Mouse (Mus musculus) forebrain, embryonic 13.5 days (tissue): ENCODE measurements around the gene Klf15. TPM values are rescaled to one million over a fixed set of nuclear protein-coding genes. Genes with fewer than 3 reads are reported as not detected.

Experiments
- ATAC-seq: fragments of 200-750 bp; cut with Nextera tagmentation; 2 replicates; pipeline ENCODE4 v1.8.0; 2017
- H3K27ac ChIP-seq: fragments of 300-500 bp; sonication (generic); 2 replicates; pipeline ENCODE4 v1.5.1; 2015; ENCODE audit warnings: inconsistent platforms, mild to moderate bottlenecking, moderate library complexity
- H3K27me3 ChIP-seq: fragments of 300-500 bp; sonication (generic); 2 replicates; pipeline ENCODE4 v1.6.1; 2015; ENCODE audit warnings: mild to moderate bottlenecking, inconsistent platforms
- H3K36me3 ChIP-seq: fragments of 300-500 bp; sonication (generic); 2 replicates; pipeline ENCODE4 v1.6.1; 2015; ENCODE audit warnings: mild to moderate bottlenecking, inconsistent platforms; ENCODE audit not compliant: poor library complexity, severe bottlenecking
- H3K4me1 ChIP-seq: fragments of 300-500 bp; sonication (generic); 2 replicates; pipeline ENCODE4 v1.6.1; 2015; ENCODE audit warnings: inconsistent platforms
- H3K4me2 ChIP-seq: fragments of 300-500 bp; sonication (generic); 2 replicates; pipeline ENCODE4 v1.6.1; 2015; ENCODE audit warnings: inconsistent platforms, mild to moderate bottlenecking, moderate library complexity
- H3K4me3 ChIP-seq: fragments of 300-500 bp; sonication (generic); 2 replicates; pipeline ENCODE4 v1.5.1; 2015; ENCODE audit warnings: mild to moderate bottlenecking, inconsistent platforms
- H3K9ac ChIP-seq: fragments of 300-500 bp; sonication (generic); 2 replicates; pipeline ENCODE4 v1.6.1; 2015; ENCODE audit warnings: mild to moderate bottlenecking, inconsistent platforms
- H3K9me3 ChIP-seq: fragments of 300-500 bp; sonication (generic); replicated peaks from 2 replicates; pipeline ENCODE4 v1.6.1; 2016; ENCODE audit warnings: inconsistent platforms
- WGBS: fragments of 180-500 bp; shearing (Covaris S2); methylation state at CpG from one replicate; pipeline ENCODE4 v1.1.7; 2015; 5-methylcytosine and 5-hydroxymethylcytosine counted together
- polyA plus RNA-seq: library from polyadenylated mRNA; unstranded; fragments of >200 nt; fragmentation: Nextera tagmentation; extraction: Ambion mirVana; gene quantifications from 2 replicates; pipeline ENCODE4 v1.2.1, GENCODE M21; 2015

Gene Klf15
- polyA plus RNA-seq, 1 experiment from 2014 or later, result 7.0 TPM

DNA sequence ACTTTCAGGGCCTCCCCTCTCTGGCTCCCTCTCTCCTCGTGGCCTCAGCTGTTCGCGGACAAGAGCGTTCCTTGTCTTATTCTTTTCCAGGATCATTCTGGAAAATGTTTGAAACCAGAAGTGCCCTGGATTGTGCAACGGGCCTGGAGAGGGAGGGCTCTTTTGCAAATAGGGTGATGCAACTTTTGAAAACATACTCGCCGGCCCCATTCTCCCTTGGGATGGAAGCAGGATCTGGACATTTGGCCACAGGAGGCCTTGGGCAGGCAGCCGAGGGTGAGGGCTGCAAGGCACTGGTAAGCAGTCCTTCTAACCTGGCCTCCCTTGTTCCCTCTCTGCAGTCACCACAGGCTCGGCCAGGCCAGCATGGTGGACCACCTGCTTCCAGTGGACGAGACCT, 3.7 kb downstream of the Klf15 start:
- Histone ChIP-seq H3K4me3 (no peak overlapping the region), H3K4me1 (peaks cover 29% of the 10 kb centered on the region), H3K9ac (no peak overlapping the region), H3K36me3 (peaks cover 5% of the 10 kb centered on the region; the same call in 1 of the 2 replicates), H3K9me3 (no peaks in the 10 kb centered on the region), H3K4me2 (no peak overlapping the region), H3K27ac (no peak overlapping the region), H3K27me3 (peaks cover 27% of the 10 kb centered on the region)
- ATAC-seq, result no peak
- 78% methylated on average over 10 of the region's 10 CpGs for WGBS

DNA sequence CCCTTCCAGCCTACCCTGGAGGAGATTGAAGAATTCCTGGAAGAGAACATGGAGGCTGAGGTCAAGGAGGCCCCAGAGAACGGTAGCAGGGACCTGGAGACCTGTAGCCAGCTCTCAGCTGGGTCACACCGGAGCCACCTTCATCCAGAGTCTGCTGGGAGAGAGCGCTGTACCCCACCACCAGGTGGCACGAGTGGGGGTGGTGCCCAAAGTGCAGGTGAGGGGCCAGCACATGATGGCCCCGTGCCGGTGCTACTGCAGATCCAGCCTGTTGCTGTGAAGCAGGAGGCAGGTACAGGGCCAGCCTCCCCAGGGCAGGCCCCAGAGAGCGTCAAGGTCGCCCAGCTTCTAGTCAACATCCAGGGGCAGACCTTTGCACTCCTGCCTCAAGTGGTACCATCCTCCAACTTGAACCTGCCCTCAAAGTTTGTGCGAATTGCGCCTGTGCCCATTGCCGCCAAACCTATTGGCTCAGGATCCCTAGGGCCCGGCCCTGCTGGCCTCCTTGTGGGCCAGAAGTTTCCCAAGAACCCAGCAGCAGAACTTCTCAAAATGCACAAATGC, 4.6 kb downstream of the Klf15 start:
- Histone ChIP-seq H3K27me3 (peaks cover 18% of the 10 kb centered on the region), H3K4me1 (peaks cover 29% of the 10 kb centered on the region), H3K4me2 (no peak overlapping the region), H3K36me3 (peaks cover 5% of the 10 kb centered on the region; the same call in 1 of the 2 replicates), H3K9ac (no peak overlapping the region), H3K27ac (no peak overlapping the region), H3K4me3 (no peak overlapping the region), H3K9me3 (no peaks in the 10 kb centered on the region)
- no peak for ATAC-seq
- WGBS, result 91% methylated on average over 12 of the region's 12 CpGs

DNA sequence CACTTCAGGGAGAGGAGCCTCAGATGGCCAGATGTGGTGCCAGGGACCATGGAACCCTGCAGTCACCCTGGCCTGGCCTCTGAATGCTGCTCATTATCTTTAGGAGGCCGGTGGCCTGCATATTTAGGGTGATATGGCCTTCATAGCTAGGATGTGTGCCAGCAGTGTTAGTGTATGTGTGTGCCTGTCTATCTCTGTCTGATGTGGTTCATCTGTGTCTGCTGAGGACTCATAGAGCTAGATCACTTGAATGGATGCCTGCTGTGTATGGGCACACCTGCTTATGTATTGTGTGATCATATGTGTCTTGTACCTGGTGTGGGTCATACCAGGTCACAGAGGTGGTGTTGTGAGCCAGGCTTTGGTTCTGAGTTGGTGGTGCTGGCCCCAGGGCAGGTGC, 5.8 kb downstream of the Klf15 start:
- no peak for ATAC-seq
- Histone ChIP-seq H3K27me3 (peaks cover 8% of the 10 kb centered on the region; the same call in 1 of the 2 replicates), H3K4me1 (peaks cover 19% of the 10 kb centered on the region), H3K9ac (no peak overlapping the region), H3K9me3 (no peaks in the 10 kb centered on the region), H3K4me3 (no peak overlapping the region), H3K4me2 (no peak overlapping the region), H3K36me3 (peaks cover 5% of the 10 kb centered on the region; the same call in 1 of the 2 replicates), H3K27ac (no peak overlapping the region)
- WGBS, result 94% methylated on average over 1 of the region's 1 CpGs

DNA sequence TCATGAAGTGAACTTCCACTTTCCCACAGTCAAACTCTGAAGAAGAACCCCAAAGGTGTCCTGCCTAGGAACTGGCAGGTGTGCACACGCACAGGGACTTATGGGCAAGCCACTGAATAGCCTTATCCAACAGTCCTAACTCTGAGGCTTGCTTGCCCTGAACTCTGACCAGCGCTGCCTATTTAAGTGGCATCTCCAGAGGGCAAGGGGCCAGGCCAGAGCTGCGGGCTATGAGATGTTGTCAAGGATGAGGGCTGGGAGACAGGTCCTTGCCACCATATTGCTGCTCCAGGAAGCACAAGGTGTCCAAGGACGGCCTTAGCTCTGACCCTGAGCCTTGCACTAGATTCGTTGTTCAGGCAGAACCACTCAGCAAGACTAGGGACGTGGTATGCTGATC, 6.7 kb downstream of the Klf15 start:
- Histone ChIP-seq H3K4me2 (no peak overlapping the region), H3K27me3 (peaks cover 5% of the 10 kb centered on the region; the same call in 1 of the 2 replicates), H3K9ac (no peak overlapping the region), H3K27ac (no peak overlapping the region), H3K4me1 (peaks cover 11% of the 10 kb centered on the region), H3K4me3 (no peak overlapping the region), H3K9me3 (no peaks in the 10 kb centered on the region), H3K36me3 (peaks cover 5% of the 10 kb centered on the region; the same call in 1 of the 2 replicates)
- no peak for ATAC-seq
- WGBS, result 92% methylated on average over 6 of the region's 6 CpGs

DNA sequence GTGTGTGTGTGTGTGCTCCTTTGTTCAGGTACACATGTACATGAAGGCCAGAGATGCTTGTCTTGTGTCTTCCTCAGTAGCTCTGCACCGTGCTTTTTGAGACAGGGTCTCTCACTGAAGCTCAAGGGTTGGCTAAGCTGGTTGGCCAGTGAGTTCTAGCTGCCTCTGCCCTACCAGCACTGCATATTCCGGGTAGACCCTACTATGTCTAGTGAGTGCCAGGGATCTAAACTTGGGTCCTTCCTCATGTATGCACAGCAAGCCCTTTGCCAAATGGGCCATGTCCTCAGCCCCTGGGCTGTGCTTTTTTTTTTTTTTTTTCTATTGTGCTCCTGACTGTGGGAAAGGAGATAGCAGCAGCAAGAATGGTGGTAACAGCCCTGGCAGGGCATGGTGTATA, 7.9 kb downstream of the Klf15 start:
- no peak overlapping the region for H3K27ac ChIP-seq
- no peak for ATAC-seq
- 76% methylated on average over 2 of the region's 2 CpGs for WGBS
- H3K4me3 ChIP-seq, result no peak overlapping the region
- no peak overlapping the region for H3K9ac ChIP-seq
- H3K9me3 ChIP-seq, result no peaks in the 10 kb centered on the region
- no peaks in the 10 kb centered on the region for H3K27me3 ChIP-seq
- no peak overlapping the region for H3K4me2 ChIP-seq
- peaks cover 5% of the 10 kb centered on the region; the same call in 1 of the 2 replicates for H3K36me3 ChIP-seq
- H3K4me1 ChIP-seq, result peaks cover 6% of the 10 kb centered on the region; the same call in 1 of the 2 replicates

DNA sequence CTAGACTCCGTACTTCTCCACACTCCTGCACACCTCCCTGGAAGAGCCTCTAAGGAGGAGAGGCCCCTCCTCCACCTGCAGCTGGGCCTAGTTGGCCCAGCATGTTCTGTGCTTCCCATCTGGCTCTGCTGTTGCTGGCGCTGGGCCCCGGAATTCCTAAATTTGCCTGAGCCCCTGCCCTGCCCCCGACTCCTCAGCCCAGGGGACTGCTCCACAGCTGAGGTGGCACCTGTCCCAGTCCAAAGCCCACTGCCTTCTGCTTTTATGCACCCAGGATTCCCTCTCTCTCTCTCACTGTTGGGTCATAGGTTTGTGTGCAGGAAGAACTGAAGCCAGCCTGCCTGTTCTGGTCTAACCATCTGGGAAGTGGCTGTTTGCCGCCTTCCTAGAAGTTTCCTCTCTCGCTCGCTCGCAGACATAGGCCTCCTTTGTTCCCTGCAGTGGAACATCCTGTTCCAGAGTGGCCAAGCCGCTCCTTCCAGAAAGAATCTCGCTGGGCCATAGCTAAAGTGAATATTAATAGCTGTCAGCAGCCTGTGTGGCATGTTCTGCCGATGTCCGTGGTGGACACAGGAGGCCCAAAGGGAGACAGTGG, 8.7 kb downstream of the Klf15 start:
- ATAC-seq, result no peak
- Histone ChIP-seq H3K27ac (0 out of 2 replicates have a peak overlapping the region, but pooled peaks have one; percentile 2), H3K4me3 (no peak overlapping the region), H3K9me3 (no peaks in the 10 kb centered on the region), H3K27me3 (no peaks in the 10 kb centered on the region), H3K4me1 (peaks cover 6% of the 10 kb centered on the region; the same call in 1 of the 2 replicates), H3K4me2 (no peak overlapping the region), H3K9ac (no peak overlapping the region), H3K36me3 (peaks cover 5% of the 10 kb centered on the region; the same call in 1 of the 2 replicates)
- 67% methylated on average over 12 of the region's 12 CpGs for WGBS

DNA sequence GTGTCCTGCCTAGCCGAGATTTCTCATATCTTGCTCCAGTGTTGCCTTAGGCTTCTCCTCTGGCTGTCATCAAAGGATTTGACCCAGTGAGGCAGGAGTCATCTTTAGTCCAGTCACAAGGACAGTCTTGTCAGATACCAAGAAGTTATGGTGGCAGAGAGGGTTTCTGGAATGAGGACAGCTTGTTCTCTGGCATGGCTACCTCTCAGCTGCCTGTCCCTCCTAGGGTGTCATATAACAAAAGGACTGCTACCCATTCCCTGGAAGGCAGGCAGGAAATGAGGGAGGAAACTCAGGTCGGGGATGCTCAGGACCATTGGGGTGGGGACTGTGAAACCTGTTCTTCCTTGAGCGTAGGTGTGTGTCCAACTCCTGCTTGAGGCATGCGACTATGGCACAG, 9.7 kb downstream of the Klf15 start:
- Histone ChIP-seq H3K4me3 (no peak overlapping the region), H3K9me3 (no peaks in the 10 kb centered on the region), H3K9ac (no peak overlapping the region), H3K4me1 (peaks cover 6% of the 10 kb centered on the region; the same call in 1 of the 2 replicates), H3K27ac (no peak overlapping the region), H3K36me3 (peaks cover 3% of the 10 kb centered on the region; the same call in 1 of the 2 replicates), H3K27me3 (no peaks in the 10 kb centered on the region), H3K4me2 (no peak overlapping the region)
- no peak for ATAC-seq
- WGBS, result 84% methylated on average over 4 of the region's 4 CpGs

DNA sequence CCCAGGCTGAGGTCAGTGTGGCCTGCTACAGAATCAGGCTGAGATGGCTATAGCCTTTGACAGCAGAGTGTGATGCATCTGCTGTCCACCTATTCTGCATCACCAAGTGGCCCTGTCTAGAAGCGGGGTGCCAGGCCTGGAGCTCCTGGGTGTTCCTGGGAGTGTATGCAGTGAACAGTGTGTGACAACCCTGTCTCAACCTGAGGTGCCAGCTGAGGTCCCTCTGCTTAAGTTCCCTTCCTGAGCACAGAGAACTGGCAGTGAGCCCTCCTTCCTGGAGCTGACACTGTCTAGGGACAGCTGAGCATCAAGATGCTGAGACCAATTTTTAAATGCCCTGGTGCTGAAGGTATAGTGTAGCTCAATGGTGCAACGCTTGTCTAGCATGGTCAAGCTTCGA, 10.3 kb downstream of the Klf15 start:
- ATAC-seq, result no peak
- H3K9me3 ChIP-seq, result no peaks in the 10 kb centered on the region
- peaks cover 6% of the 10 kb centered on the region; the same call in 1 of the 2 replicates for H3K4me1 ChIP-seq
- H3K4me3 ChIP-seq, result no peak overlapping the region
- 95% methylated on average over 3 of the region's 3 CpGs for WGBS
- H3K27ac ChIP-seq, result no peak overlapping the region
- no peak overlapping the region for H3K9ac ChIP-seq
- no peaks in the 10 kb centered on the region for H3K36me3 ChIP-seq
- H3K27me3 ChIP-seq, result no peaks in the 10 kb centered on the region
- H3K4me2 ChIP-seq, result no peak overlapping the region

DNA sequence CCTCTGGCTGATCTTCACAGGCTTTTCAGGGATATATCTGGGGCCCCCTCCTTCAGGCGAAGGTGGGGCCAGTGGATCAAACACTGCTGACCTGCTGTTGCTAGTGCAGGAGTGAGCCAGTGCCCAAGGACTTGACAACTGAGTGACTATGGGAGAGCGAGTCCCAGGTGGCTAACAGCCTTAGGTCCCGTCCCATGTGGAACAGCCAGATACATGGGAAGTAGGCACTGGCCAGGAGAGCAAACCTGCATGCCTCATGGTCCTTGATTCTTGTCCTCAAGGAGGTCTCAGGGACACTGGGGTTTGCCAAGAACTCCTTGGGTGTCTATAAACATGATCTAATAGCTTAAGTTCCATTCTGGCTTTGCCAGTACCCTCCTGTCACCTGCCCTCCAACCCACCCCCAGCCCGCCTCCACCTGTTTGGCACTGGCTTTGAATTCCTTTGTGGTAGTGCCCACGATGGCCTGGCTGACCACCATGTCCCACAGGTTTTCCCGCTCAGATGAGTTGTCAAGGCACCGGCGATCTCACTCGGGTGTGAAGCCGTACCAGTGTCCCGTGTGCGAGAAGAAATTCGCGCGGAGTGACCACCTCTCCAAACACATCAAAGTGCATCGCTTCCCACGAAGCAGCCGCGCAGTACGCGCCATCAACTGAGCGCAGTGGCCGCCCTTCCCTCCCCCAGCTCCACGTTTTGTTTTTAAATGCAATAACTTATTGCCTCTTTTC, 11.4 kb downstream of the Klf15 start:
- 95% methylated on average over 24 of the region's 24 CpGs for WGBS
- peaks cover 6% of the 10 kb centered on the region; the same call in 1 of the 2 replicates for H3K4me1 ChIP-seq
- ATAC-seq, result no peak

DNA sequence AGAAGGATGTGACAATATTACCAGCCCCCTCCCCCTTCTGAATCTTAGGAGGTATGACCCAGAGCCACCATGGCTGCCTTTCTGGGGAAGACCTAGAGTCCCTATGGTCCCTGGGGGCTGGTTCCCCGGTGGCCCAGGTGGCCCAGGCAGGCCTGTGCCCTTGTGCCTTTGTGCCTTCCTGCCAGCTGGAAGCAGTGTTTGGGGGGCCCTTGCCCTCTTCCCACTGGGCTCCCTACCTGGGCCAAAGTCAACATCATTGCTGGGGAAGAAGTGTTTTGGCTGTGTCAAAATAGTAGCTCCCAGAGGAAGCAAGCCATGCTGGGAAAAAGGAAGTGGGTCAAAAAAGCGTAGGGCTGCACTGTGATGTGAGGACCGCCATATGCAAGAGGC, 12.0 kb downstream of the Klf15 start:
- H3K4me3 ChIP-seq, result no peak overlapping the region
- WGBS, result 89% methylated on average over 3 of the region's 3 CpGs
- H3K9me3 ChIP-seq, result no peaks in the 10 kb centered on the region
- no peaks in the 10 kb centered on the region for H3K36me3 ChIP-seq
- no peak overlapping the region for H3K9ac ChIP-seq
- H3K4me2 ChIP-seq, result no peak overlapping the region
- no peak for ATAC-seq
- peaks cover 6% of the 10 kb centered on the region; the same call in 1 of the 2 replicates for H3K4me1 ChIP-seq
- H3K27ac ChIP-seq, result no peak overlapping the region
- no peaks in the 10 kb centered on the region for H3K27me3 ChIP-seq

More for the DNA sequence above, 11.4 kb downstream of the Klf15 start:
- no peak overlapping the region for H3K27ac ChIP-seq
- no peak overlapping the region for H3K9ac ChIP-seq
- H3K36me3 ChIP-seq, result no peaks in the 10 kb centered on the region
- H3K27me3 ChIP-seq, result no peaks in the 10 kb centered on the region
- H3K4me3 ChIP-seq, result no peak overlapping the region
- no peak overlapping the region for H3K4me2 ChIP-seq
- H3K9me3 ChIP-seq, result no peaks in the 10 kb centered on the region

DNA sequence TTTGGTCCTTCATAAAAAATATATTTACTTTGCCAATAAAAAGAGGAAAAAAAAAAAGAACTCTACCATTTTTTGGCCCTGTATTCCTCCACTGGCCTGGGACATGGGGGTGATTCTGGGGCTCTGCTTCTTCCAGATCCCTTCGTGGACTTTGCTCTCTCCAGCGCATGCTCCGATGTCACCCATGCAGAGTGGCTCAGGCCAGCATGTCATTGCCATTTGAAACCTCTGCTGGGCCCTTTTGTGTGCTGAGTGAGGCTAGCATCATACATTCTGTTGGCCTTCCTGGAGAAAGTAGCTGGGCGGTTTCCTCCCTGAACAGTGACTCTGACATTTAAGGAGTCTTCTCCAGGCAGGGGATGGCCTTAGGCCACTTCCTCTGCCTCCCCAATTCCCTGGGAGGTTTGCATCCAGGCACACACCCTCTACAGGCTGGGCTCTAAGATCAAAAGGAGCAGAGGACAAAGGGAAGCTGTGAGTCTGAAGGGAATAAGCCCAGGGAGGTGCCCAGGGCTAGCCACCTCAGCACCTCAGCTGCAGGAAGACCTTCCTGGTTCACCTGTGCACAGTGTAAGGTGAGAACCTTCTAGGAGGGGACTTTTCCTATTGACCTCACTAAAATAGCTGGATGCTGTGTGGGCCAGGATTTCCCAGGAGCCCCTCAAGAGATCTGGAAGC, 12.9 kb downstream of the Klf15 start:
- no peak overlapping the region for H3K4me2 ChIP-seq
- no peak overlapping the region for H3K4me3 ChIP-seq
- no peaks in the 10 kb centered on the region for H3K27me3 ChIP-seq
- peaks cover 6% of the 10 kb centered on the region; the same call in 1 of the 2 replicates for H3K4me1 ChIP-seq
- H3K36me3 ChIP-seq, result no peaks in the 10 kb centered on the region
- ATAC-seq, result no peak
- no peak overlapping the region for H3K27ac ChIP-seq
- no peaks in the 10 kb centered on the region for H3K9me3 ChIP-seq
- H3K9ac ChIP-seq, result no peak overlapping the region
- 82% methylated on average over 4 of the region's 4 CpGs for WGBS

DNA sequence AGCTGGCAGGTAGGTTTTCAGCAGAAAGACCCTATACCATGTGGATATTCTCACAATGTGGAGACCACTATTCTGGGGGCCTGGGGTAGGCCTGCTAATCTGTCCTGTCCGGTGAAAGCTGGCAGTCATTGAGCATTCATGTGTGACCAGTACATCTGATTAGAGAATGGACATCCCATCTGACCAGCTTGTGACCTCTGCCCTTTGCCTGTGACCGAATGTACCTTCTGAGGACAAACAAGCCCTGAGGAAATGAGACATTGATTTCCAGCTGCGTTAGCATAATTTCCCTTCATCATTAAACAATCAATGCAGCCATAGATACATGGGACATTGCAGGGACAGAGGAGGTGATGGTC, 13.5 kb downstream of the Klf15 start:
- Histone ChIP-seq H3K27me3 (no peaks in the 10 kb centered on the region), H3K4me3 (no peak overlapping the region), H3K9me3 (no peaks in the 10 kb centered on the region), H3K4me1 (peaks cover 5% of the 10 kb centered on the region; the same call in 1 of the 2 replicates), H3K9ac (no peak overlapping the region), H3K27ac (no peak overlapping the region), H3K4me2 (no peak overlapping the region), H3K36me3 (no peaks in the 10 kb centered on the region)
- ATAC-seq, result no peak
- 77% methylated on average over 3 of the region's 3 CpGs for WGBS
